Mouse (Mus musculus) lung, postnatal 14 days (tissue): ENCODE measurements around the gene Brms1l.

ENCODE experiments used
- DNase-seq: peaks from one replicate; pipeline ENCODE4 v3.0.0; 2021

Brms1l gene

DNA sequence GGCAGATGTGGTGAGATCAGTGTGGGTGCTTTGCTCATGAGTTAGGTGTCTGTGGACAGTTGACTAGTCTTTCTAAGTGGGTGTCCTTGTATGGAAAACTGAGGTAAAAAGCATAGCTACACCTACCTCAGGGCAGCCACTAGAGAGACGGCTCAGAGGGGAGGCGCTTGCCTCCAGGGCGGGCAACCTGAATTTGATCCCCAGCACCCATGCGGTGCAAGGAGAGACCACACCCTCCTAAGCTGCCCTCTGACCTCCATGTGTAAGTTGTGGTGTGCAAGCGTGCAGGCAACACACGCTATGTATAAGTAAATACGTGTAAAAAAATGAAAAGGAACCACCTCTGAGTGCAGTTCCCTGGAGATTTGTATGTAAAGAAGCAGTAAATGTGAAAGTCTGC lies 24.5 kb downstream of the Brms1l start:
- DNase-seq = no peak

- DNase-seq = no peak
These were observed 31.6 kb downstream of the Brms1l start for GRCm38 (mm10) chr12:55867738-55868137.

GRCm38 (mm10) chr12:55869622-55870322 lies 33.6 kb downstream of the Brms1l start:
- DNase-seq = no peak

DNA sequence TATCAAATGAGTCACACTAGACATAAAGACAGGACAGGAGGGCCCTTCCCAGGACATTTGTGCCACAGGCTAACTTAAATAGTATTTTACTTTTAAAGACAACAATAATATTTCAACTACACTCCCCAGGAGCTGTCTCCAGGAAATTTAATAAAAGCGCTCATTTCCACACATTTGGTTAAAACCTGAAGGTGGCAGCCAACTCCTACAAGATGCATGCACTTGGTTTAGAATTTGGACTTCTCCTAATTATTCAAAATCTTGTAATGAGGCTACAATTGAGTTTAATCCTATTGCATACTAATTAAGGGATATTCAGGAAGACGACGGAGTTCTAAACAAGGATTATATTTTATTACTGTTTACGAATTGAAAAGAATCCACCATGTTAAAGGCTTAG lies 49.3 kb downstream of the Brms1l start:
- no peak for DNase-seq

- DNase-seq = peak; percentile 22
These were observed 52.4 kb downstream of the Brms1l start for GRCm38 (mm10) chr12:55888570-55888969.

- DNase-seq = no peak
These were observed 68.7 kb downstream of the Brms1l start for GRCm38 (mm10) chr12:55904801-55905200.

DNA sequence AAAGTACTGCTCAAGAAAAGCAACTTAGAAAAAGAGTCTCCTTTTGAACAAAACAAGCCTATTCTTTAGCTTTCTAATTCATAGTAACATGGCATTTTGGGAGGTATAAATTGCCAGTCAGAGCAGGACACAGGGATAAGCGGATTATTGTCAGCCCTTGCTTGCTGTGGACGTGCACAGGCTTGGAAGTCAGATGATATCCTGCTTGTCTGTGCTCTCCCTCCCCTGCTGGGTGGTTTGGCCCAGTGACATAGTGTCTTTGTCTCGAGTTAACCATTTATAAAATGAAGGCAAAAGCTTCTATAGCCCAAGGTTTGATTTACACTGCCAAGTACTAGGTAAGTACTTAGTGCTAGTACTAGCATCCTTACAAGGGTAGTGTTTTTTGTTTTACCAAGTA lies 76.0 kb downstream of the Brms1l start:
- DNase-seq = no peak

- DNase-seq = no peak
These were observed 77.1 kb downstream of the Brms1l start for GRCm38 (mm10) chr12:55913201-55913600.

- no peak for DNase-seq
These were observed 80.1 kb downstream of the Brms1l start for GRCm38 (mm10) chr12:55916250-55916649.

DNA sequence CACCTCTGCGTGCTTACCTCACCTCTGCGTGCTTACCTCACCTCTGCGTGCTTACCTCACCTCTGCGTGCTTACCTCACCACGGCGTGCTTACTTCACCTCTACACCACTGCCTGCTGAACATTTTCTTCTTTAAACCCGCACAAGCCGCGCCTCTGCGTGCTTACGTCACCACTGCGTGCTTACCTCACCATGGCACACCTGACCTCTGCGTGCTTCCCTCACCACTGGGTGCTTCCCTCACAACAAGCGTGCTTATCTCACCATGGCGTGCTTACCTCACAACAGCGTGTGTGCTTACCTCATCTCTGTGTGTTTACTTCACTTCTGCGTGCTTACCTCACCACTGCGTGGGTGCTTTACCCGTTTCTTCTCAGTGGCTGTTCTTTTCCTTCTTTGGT lies 80.9 kb downstream of the Brms1l start:
- no peak for DNase-seq
